Mouse (Mus musculus) midbrain, embryonic 14.5 days (tissue): Measurements from ENCODE around the gene Gm8369. TPM values are rescaled to one million over a fixed set of nuclear protein-coding genes. Genes with fewer than 3 reads are reported as not detected.
"Not testable (repeated sequence)": the region's sequence is repeated elsewhere in the genome, so short reads cannot be mapped to it uniquely, and the experiment has no call there.

Experiments used
- ATAC-seq: fragments of 200-750 bp; cut with Nextera tagmentation; 2 replicates; pipeline ENCODE4 v1.8.0; 2017; ENCODE audit warnings: moderate number of reproducible peaks, moderate library complexity; ENCODE audit not compliant: low FRiP score, low TSS enrichment
- DNase-seq: peaks from one replicate; pipeline ENCODE4 v3.0.0-alpha.2; 2015
- H3K27ac ChIP-seq: fragments of 300-500 bp; sonication (generic); replicated peaks from 2 replicates; pipeline ENCODE4 v1.5.1; 2014; ENCODE audit warnings: mild to moderate bottlenecking, low read depth, low read length, moderate library complexity
- H3K27me3 ChIP-seq: fragments of 300-500 bp; sonication (generic); 2 replicates; pipeline ENCODE4 v1.6.1; 2014; ENCODE audit warnings: low read length, control low read depth, mixed read lengths; ENCODE audit not compliant: control insufficient read depth, insufficient read depth
- H3K36me3 ChIP-seq: fragments of 300-500 bp; sonication (generic); 2 replicates; pipeline ENCODE4 v1.6.1; 2014; ENCODE audit warnings: low read length, control low read depth; ENCODE audit not compliant: control insufficient read depth, insufficient read depth
- H3K4me1 ChIP-seq: fragments of 300-500 bp; sonication (generic); 2 replicates; pipeline ENCODE4 v1.6.1; 2014; ENCODE audit warnings: mild to moderate bottlenecking, antibody characterized with exemption, low read length, control low read depth; ENCODE audit not compliant: control insufficient read depth, insufficient read depth
- H3K4me2 ChIP-seq: fragments of 300-500 bp; sonication (generic); 2 replicates; pipeline ENCODE4 v1.6.1; 2014; ENCODE audit warnings: mild to moderate bottlenecking, low read length, moderate library complexity
- H3K4me3 ChIP-seq: fragments of 300-500 bp; sonication (generic); replicated peaks from 2 replicates; pipeline ENCODE4 v1.5.1; 2014; ENCODE audit warnings: low read depth, low read length
- H3K9ac ChIP-seq: fragments of 300-500 bp; sonication (generic); replicated peaks from 2 replicates; pipeline ENCODE4 v1.6.1; 2014; ENCODE audit warnings: mild to moderate bottlenecking, low read length, moderate library complexity
- H3K9me3 ChIP-seq: fragments of 300-500 bp; sonication (generic); 2 replicates; pipeline ENCODE4 v1.6.1; 2016; ENCODE audit warnings: low read length, control low read depth, mixed read lengths; ENCODE audit not compliant: control insufficient read depth
- WGBS: fragments of 180-500 bp; shearing (Covaris S2); extraction: QIAGEN DNeasy Blood & Tissue Kit; methylation state at CpG from one replicate; pipeline ENCODE4 v1.1.7; 2014; 5-methylcytosine and 5-hydroxymethylcytosine counted together
- polyA plus RNA-seq: library from polyadenylated mRNA; unstranded; fragments of >200 nt; fragmentation: Nextera tagmentation; extraction: Ambion mirVana; gene quantifications from 2 replicates; pipeline ENCODE4 v1.2.1, GENCODE M21; 2014

Gene Gm8369
- polyA plus RNA-seq, 1 experiment from 2014 or later, result not detected

- not testable (repeated sequence) for H3K9me3 ChIP-seq, DNase-seq, H3K9ac ChIP-seq, ATAC-seq, H3K27me3 ChIP-seq, H3K4me3 ChIP-seq, H3K4me1 ChIP-seq, H3K4me2 ChIP-seq, H3K27ac ChIP-seq, H3K36me3 ChIP-seq
- WGBS, result 74% methylated on average over 2 of the region's 2 CpGs
These were observed 32.6 kb downstream of the Gm8369 start for GRCm38 (mm10) chr19:11518356-11518755.

- H3K4me2 ChIP-seq, result no peak overlapping the region
- no peak overlapping the region for H3K9ac ChIP-seq
- 93% methylated on average over 3 of the region's 3 CpGs for WGBS
- no peak overlapping the region for H3K4me3 ChIP-seq
- ATAC-seq, result no peak
- no peaks in the 10 kb centered on the region for H3K9me3 ChIP-seq
- no peak for DNase-seq
- H3K4me1 ChIP-seq, result no peaks in the 10 kb centered on the region
- no peak overlapping the region for H3K27ac ChIP-seq
- no peaks in the 10 kb centered on the region for H3K36me3 ChIP-seq
- no peaks in the 10 kb centered on the region for H3K27me3 ChIP-seq
These were observed 34.4 kb downstream of the Gm8369 start for GRCm38 (mm10) chr19:11520146-11520545.

GRCm38 (mm10) chr19:11533421-11533820, 47.7 kb downstream of the Gm8369 start:
- 76% methylated on average over 1 of the region's 1 CpGs for WGBS
- no peaks in the 10 kb centered on the region for H3K9me3 ChIP-seq
- no peak for DNase-seq
- no peaks in the 10 kb centered on the region for H3K4me1 ChIP-seq
- no peaks in the 10 kb centered on the region for H3K27me3 ChIP-seq
- no peak overlapping the region for H3K4me3 ChIP-seq
- no peak overlapping the region for H3K27ac ChIP-seq
- H3K36me3 ChIP-seq, result no peaks in the 10 kb centered on the region
- no peak overlapping the region for H3K4me2 ChIP-seq
- no peak overlapping the region for H3K9ac ChIP-seq
- no peak for ATAC-seq

- Histone ChIP-seq H3K27me3 (no peaks in the 10 kb centered on the region), H3K4me2 (no peak overlapping the region), H3K36me3 (no peaks in the 10 kb centered on the region), H3K4me3 (no peak overlapping the region), H3K4me1 (no peaks in the 10 kb centered on the region), H3K9ac (no peak overlapping the region), H3K9me3 (no peaks in the 10 kb centered on the region), H3K27ac (no peak overlapping the region)
- no peak for ATAC-seq
- DNase-seq, result no peak
- WGBS, result 63% methylated on average over 2 of the region's 2 CpGs
These were observed 48.2 kb downstream of the Gm8369 start for GRCm38 (mm10) chr19:11533888-11534445.

- DNase-seq (no peak), ATAC-seq (no peak)
- H3K36me3 ChIP-seq, result no peaks in the 10 kb centered on the region
- H3K9me3 ChIP-seq, result no peaks in the 10 kb centered on the region
- 15% methylated on average over 7 of the region's 7 CpGs for WGBS
- H3K4me1 ChIP-seq, result no peaks in the 10 kb centered on the region
- H3K4me3 ChIP-seq, result no peak within 1 kb of the TSS
- H3K9ac ChIP-seq, result no peak within 1 kb of the TSS
- H3K27ac ChIP-seq, result no peak within 1 kb of the TSS
- no peaks in the 10 kb centered on the region for H3K27me3 ChIP-seq
- H3K4me2 ChIP-seq, result no peak within 1 kb of the TSS
These were observed 50.9 kb downstream of the Gm8369 start, which contains the start of gene Ms4a4d for GRCm38 (mm10) chr19:11536593-11536992. Gene Ms4a4d (plus strand): TSS chr19:11536801.

GRCm38 (mm10) chr19:11537336-11537735, 51.6 kb downstream of the Gm8369 start:
- no peaks in the 10 kb centered on the region for H3K4me1 ChIP-seq
- H3K9me3 ChIP-seq, result no peaks in the 10 kb centered on the region
- H3K9ac ChIP-seq, result no peak overlapping the region
- no peak overlapping the region for H3K4me3 ChIP-seq
- no peaks in the 10 kb centered on the region for H3K27me3 ChIP-seq
- H3K4me2 ChIP-seq, result no peak overlapping the region
- no peak overlapping the region for H3K27ac ChIP-seq
- ATAC-seq (no peak), DNase-seq (no peak)
- no peaks in the 10 kb centered on the region for H3K36me3 ChIP-seq
- 29% methylated on average over 2 of the region's 2 CpGs for WGBS

GRCm38 (mm10) chr19:11540166-11540821, 54.6 kb downstream of the Gm8369 start:
- not testable (repeated sequence) for H3K4me1 ChIP-seq, H3K27me3 ChIP-seq, H3K9me3 ChIP-seq, H3K9ac ChIP-seq, DNase-seq, H3K4me2 ChIP-seq, H3K4me3 ChIP-seq, ATAC-seq, H3K36me3 ChIP-seq, H3K27ac ChIP-seq
- 89% methylated on average over 1 of the region's 1 CpGs for whole genome bisulfite sequencing

GRCm38 (mm10) chr19:11544383-11544782, 58.6 kb downstream of the Gm8369 start:
- WGBS, result 83% methylated on average over 2 of the region's 2 CpGs
- H3K4me1 ChIP-seq, H3K27ac ChIP-seq, H3K4me2 ChIP-seq, H3K27me3 ChIP-seq, DNase-seq, H3K9ac ChIP-seq, ATAC-seq, H3K36me3 ChIP-seq, H3K4me3 ChIP-seq, H3K9me3 ChIP-seq: not testable (repeated sequence)

GRCm38 (mm10) chr19:11547911-11548310, 62.2 kb downstream of the Gm8369 start:
- no peaks in the 10 kb centered on the region for H3K27me3 ChIP-seq
- H3K4me3 ChIP-seq, result no peak overlapping the region
- H3K4me2 ChIP-seq, result no peak overlapping the region
- H3K9me3 ChIP-seq, result no peaks in the 10 kb centered on the region
- ATAC-seq (no peak), DNase-seq (no peak)
- H3K4me1 ChIP-seq, result no peaks in the 10 kb centered on the region
- no peak overlapping the region for H3K9ac ChIP-seq
- no peaks in the 10 kb centered on the region for H3K36me3 ChIP-seq
- no peak overlapping the region for H3K27ac ChIP-seq
